Mouse (Mus musculus): ENCODE measurements around the gene Sdhd.
A peak's percentile ranks its signal among the peaks of the same experiment; 100 is the strongest.
"Not testable (repeated sequence)": the region's sequence is repeated elsewhere in the genome, so short reads cannot be mapped to it uniquely, and the experiment has no call there.

The Sdhd gene

GRCm38 (mm10) chr9:50603189-50603997, at the start of gene Sdhd, which contains the start of gene Timm8b:
Gene Sdhd, minus strand, starts transcription at chr9:50603812.
Gene Timm8b, plus strand, starts transcription at chr9:50603910.
- peak; percentile 91 to 94 for DNase-seq (ENCODE audit: low spot score in 2 of 2)

DNA sequence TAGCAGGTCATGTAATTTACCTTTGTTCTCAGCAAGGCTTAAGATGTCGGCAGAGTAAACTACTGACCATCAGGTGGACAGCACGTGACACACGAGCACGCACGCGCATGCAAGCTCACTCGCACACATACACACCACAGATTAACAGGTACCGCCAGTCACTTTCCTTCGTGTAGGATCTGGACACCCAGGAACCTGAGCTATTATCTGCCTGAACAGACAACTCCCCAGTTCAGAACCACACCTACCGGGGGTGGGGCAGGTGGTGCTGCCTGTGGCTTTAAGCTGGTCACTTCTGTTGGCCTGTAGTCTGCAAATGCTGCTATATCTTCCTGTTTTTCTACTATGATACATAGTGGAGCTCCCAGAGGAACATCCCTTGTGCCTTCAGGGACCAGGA, 46.9 kb upstream of the Sdhd start:
- DNase-seq (ENCODE audit: low spot score in 2 of 2) = no peak

GRCm38 (mm10) chr9:50646826-50647370, 43.3 kb upstream of the Sdhd start:
- DNase-seq (ENCODE audit: low spot score in 2 of 2) = no peak

DNA sequence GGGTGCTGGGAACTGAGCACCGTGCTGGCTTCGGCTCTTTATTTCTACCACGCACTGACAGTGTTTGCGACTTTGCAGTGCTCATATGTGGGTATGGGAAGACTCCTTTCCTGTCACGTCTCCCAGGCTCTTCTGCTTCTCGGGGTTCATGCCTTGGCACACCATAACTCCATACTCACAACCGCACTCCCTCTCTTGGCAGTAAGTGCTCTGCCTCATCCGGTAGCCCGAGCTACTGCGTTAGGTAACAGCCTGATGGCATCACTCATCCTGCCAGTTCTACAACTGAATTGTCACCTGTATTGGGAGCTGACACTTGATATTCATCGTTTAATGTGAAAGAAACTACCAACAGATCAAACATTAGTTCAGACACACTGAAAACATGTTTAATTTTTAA, 30.7 kb upstream of the Sdhd start:
- no peak for DNase-seq (ENCODE audit: low spot score in 2 of 2)

GRCm38 (mm10) chr9:50633059-50633458, 29.4 kb upstream of the Sdhd start:
- DNase-seq (ENCODE audit: low spot score in 2 of 2) = no peak

DNA sequence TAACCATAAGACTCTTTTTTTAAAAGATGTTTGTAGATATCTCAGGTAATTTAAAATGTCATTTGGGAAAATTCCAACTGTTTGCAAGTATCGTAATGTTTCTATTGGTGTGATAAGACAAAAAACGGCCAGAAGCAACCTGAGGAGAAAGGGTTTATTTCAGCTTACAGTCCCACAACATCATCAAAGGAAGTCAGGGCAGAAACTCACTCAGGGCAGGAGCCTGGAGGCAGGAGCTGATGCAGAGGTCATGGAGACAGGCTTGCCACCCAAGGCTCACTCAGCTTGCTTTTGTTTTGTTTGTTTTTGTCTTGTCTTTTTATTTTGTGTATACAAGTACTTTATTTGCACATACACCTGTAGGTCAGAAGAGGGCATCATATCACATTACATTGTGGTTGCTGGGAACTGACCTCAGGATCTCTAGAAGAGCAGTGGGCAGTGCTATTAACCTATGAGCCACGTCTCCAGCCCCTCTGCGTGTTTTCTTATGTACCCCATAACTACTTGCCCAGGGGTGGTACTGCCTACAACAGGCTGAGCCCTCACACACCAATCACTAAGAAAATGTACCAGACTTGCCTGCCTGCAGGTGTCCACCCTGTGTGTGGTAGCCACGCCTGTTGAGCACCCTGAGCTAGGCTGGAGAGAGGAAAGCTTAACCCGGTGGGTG, 28.5 kb upstream of the Sdhd start:
- no peak for DNase-seq (ENCODE audit: low spot score in 2 of 2)

DNA sequence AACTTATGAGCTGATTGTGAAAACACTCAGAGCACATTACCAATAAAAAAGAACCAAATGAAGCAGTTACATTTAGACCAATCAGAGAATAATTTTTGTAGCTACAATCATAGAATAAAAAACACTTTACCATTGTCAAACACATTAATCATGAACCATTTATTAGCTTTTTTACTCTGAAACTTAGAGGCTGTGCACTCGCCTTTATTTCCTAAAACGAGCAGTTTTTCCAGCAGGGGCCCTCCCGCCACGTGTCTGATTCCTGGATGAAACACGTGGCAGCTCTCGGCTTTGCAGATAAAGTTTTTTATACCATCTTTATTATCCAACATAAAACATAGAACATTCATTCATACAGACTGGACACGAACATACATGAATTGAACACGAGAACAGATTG, 27.3 kb upstream of the Sdhd start:
- not testable (repeated sequence) for DNase-seq (ENCODE audit: low spot score in 2 of 2)

GRCm38 (mm10) chr9:50617794-50618330, 14.2 kb upstream of the Sdhd start:
- no peak for DNase-seq (ENCODE audit: low spot score in 2 of 2)

- DNase-seq (ENCODE audit: low spot score in 2 of 2) = peak; percentile 87 to 90
These were observed 13.4 kb upstream of the Sdhd start, which contains the start of the genes Pih1d2 and Nkapd1 for GRCm38 (mm10) chr9:50616766-50617603. Gene Pih1d2, plus strand, starts transcription at chr9:50617321. Gene Nkapd1, minus strand, starts transcription at chr9:50617464.

- no peak for DNase-seq (ENCODE audit: low spot score in 2 of 2)
These were observed 12.5 kb upstream of the Sdhd start for GRCm38 (mm10) chr9:50616161-50616560.

DNA sequence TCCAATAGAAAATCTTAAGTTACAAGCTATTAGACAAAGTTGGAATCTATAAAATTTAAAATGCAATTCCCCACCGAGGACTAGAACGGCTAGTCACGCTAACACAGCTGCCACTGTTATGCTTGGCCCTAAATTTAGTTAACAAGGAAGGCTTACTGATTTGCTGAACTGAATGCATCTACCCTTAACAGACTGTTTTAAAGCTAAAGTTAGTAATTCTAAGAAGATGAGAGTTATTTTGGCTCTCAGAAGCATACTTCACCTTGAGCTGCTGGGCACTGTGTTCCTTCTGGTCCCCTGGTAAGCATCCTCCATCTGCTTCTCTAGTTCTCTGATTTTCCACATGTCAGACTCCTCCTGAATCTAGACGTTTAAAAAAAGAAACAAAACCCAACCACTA, 8.5 kb upstream of the Sdhd start:
- no peak for DNase-seq (ENCODE audit: low spot score in 2 of 2)

DNA sequence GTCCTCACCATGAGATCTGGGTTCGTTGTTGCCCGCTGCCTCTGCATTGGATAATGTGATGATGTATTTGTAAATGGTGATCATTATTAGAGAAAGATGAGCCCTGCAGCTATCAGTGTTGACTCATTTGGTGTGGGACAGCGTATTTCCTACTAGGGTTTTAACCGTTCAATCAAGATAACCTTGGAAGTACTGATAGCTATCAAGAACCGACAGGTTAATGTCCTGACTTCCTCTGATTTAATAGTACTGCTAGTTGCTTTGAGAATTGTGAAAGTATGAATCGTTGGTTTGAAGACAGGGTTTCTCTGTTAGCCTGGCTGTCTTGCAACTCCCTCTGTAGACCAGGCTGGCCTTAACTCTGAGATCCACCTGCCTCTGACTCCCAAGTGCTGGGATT, 726 bp upstream of the Sdhd start:
- DNase-seq (ENCODE audit: low spot score in 2 of 2) = no peak

GRCm38 (mm10) chr9:50603998-50604324, 349 bp upstream of the Sdhd start:
- DNase-seq (ENCODE audit: low spot score in 2 of 2) = no peak

DNA sequence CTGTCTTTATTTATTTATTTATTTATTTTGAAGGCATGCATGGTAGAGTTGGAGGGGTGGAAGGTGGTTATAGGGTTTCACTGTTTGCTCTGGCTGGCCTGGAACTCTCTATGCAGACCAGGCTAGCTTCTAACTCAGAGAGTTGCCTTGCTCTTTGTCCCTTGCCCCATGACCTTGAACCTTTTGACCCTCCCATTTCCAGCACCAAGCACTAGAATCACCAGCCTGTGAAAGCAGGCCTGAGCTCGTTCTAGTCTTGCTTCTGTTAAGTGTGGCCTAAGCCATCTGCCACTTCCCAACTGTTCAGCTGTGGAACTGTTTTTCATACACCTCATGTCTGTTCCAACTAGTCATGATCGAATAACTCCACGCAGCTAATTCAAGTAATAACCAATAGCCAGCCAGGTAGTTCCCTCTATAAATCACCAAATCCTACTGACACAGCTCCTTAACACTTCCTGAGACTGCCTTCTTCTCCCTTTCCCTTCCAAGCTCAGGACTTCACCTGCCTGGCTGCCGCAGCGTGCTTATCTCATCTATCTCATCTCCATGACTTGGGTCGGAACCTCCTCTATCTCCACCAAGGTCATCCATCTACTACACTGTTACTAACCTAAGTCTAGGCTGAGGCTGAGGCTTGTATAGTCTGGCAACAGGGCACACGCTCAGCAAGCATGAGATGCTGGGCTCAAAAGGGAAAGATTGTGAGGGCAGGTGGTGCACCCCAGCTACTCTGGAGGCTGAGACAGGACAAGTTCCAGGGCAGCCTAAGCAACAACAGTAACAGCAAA, 1.4 kb downstream of the Sdhd start:
- DNase-seq (ENCODE audit: low spot score in 2 of 2) = no peak

GRCm38 (mm10) chr9:50601536-50601935, 2.1 kb downstream of the Sdhd start:
- no peak for DNase-seq (ENCODE audit: low spot score in 2 of 2)

DNA sequence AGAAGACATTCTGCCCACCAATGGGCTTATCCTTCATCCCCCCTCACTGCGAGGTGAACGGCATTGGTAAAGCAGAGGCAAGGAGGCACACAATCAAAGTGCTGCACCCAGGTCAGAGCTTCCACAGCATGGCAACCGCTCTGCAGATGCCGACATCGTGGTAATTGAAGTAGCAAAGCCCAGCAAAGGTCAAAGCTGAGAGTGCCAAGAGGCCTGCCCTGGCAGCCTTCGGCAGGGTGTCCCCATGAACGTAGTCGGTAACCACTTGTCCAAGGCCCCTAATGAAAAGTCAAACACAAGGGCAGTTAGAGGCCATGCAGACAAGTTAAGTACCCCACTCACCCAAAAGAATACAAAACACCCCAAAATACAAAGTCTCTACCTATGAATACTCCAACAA, 6.6 kb downstream of the Sdhd start:
- no peak for DNase-seq (ENCODE audit: low spot score in 2 of 2)

GRCm38 (mm10) chr9:50594794-50595417, 8.7 kb downstream of the Sdhd start:
- DNase-seq (ENCODE audit: low spot score in 2 of 2) = no peak

GRCm38 (mm10) chr9:50593544-50593943, 10.1 kb downstream of the Sdhd start:
- DNase-seq (ENCODE audit: low spot score in 2 of 2) = peak; percentile 42 to 59

DNA sequence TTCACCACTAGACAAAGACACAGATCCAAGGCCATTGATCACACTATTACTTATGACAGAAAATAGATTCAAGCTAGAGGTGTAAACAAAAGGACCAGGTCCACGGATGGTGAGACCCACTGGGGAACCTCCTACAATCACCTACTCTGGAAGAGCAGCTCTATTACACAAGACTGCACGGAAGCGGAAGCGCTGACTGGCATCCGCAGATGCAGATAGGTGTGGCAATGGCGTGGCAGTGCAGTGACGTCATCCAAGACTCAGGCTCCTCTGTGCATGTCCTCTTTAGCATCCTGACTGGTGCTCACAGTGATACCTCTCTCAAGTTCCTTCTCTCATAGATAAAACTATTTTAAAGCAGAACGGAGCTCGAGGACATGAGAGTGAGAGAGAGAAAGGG, 10.7 kb downstream of the Sdhd start:
- no peak for DNase-seq (ENCODE audit: low spot score in 2 of 2)

DNA sequence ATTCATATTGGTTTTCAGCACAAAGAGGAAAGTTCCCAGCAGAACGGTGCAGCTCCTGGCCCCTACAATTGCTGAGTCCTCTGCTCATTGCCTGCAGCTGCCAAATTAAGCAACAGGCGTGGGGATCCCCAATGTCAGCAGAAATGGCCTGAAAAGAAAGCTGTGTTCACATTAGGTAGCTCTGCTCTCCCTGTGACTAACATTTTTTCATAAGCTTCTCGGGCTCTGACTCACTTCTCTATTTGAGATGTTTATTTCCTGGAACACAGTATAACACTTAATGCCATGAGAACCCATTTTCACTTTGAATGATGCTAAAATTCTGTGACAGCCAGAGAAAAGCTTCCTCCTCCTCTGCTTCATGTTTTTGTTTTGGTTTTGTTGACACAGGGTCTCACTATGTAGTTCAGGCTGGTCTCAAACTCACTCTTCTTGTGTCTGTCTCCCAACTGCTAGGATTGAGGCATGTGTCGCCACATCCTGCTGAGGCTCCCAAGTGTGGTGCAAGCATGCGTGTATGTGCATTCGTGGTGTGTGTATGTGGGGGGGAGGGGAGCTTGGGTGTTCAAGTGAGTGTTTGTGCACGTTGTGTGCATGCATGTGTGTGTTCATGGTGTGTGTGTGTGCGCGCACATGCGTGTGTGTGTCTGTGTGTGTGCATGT, 12.6 kb downstream of the Sdhd start:
- DNase-seq (ENCODE audit: low spot score in 2 of 2) = peak in 1 of 2 experiments; percentile 3

Measured in natural killer cell, adult 2 months (primary cell).